Mouse (Mus musculus) heart, postnatal 0 days (tissue): Measurements from ENCODE around the gene Eif4g3.

Experiments used
- CTCF ChIP-seq: IDR thresholded peaks from 2 replicates; pipeline ENCODE4 v1.5.1; 2016; ENCODE audit warnings: antibody characterized with exemption, control low read depth, low read depth
- EP300 ChIP-seq: IDR thresholded peaks from 2 replicates; pipeline ENCODE4 v1.6.1; 2016; ENCODE audit warnings: antibody characterized with exemption, low read depth

DNA sequence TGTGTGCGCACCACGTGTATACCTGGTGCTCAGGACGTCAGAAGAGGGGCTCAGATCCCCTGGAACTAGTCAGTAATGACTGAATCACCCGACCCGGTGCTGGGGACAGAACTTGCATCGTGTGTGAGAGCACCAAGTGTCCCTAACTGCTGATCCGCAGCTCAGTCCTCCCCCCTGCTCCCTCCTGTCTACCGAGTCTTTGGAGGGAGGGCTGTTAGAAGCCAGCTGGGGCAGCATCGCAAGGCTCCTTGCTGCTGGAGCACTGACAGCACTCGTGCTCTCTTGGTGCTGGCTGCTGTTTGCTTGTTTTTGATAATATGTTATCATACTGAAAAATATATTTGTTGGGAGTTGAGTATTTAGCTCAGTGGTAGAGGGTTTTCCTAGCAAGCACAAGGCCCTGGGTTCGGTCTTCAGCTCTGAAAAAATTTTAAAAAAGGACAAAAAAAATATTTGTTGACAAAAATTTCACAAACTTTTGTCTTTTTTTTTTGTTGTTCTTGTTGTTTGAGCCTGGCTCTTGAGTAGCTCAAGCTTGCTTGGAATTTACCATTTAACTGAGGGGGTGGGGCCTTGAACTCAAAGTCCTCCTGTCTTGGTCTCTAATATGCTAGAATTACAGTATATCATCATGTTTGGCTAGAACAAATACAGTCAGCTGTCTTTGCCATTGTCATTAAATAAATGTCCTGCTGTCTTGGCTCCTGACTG lies 72.2 kb downstream of the Eif4g3 start:
- no peak for TF ChIP-seq EP300
- no peak for TF ChIP-seq CTCF
